Mouse (Mus musculus): ENCODE results near the gene Fyn.

Fyn gene

GRCm38 (mm10) chr10:39600115-39600514 is 231.5 kb downstream of the Fyn start:
- in situ Hi-C loops (cut with MboI, MseI): no loop called here

- in situ Hi-C loops (cut with MboI, MseI): no loop called here
Observed at GRCm38 (mm10) chr10:39601068-39601467, 232.4 kb downstream of the Fyn start.

- in situ Hi-C loops (cut with MboI, MseI): no loop called here
Observed at GRCm38 (mm10) chr10:39606434-39606833, 237.8 kb downstream of the Fyn start.

GRCm38 (mm10) chr10:39611234-39611633 is 242.6 kb downstream of the Fyn start:
- in situ Hi-C loops (cut with MboI, MseI): no loop called here

- in situ Hi-C loops (cut with MboI, MseI): no loop called here
Observed at GRCm38 (mm10) chr10:39612131-39612530, 243.5 kb downstream of the Fyn start.

- in situ Hi-C loops (cut with MboI, MseI): no loop called here
Observed at GRCm38 (mm10) chr10:39612633-39612988, 244.0 kb downstream of the Fyn start, which contains the start of gene Traf3ip2. TSS of gene Traf3ip2 (plus strand) at chr10:39612934.

- in situ Hi-C loops (cut with MboI, MseI): no loop called here
Observed at GRCm38 (mm10) chr10:39612989-39613831, 244.6 kb downstream of the Fyn start.

GRCm38 (mm10) chr10:39613973-39614372 is 245.3 kb downstream of the Fyn start:
- in situ Hi-C loops (cut with MboI, MseI): no loop called here

GRCm38 (mm10) chr10:39614676-39615075 is 246.0 kb downstream of the Fyn start:
- in situ Hi-C loops (cut with MboI, MseI): no loop called here

All from regulatory T cell (primary cell).